Mouse (Mus musculus): Measurements from ENCODE around the gene Klra10. TPM values are rescaled to one million over a fixed set of nuclear protein-coding genes. Genes with fewer than 3 reads are reported as not detected.
"Not testable (repeated sequence)": the region's sequence is repeated elsewhere in the genome, so short reads cannot be mapped to it uniquely, and the experiment has no call there.

Klra10 gene
- polyA plus RNA-seq (2011; ENCODE audit: insufficient read length, low read depth, missing spikeins): not detected in 2 replicates

DNA sequence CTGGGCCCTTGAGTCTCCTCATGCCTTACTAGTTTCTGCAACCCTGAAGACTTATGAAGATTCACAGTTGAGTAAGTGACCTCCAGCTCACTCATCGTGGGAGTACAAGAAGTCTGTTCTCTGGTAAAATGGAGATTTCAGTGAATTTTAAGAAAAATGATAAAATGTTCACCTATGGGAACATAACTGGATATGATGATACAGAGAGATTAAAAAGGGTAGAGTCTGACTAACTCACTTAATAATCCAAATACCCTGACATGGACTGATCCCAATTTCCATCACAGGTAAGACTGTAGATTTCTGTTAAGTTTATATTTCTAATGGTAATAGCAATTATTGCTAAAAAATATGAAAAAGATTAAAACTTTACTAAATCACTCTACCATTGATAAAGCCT is at the start of gene Klra10:
Gene Klra10, minus strand, starts transcription at position 101 of the 400 bp plus-strand sequence.
- H3K4me3 ChIP-seq (ENCODE audit: insufficient read depth, low read length); H3K4me1 ChIP-seq (ENCODE audit: control insufficient read depth, insufficient read depth, low read length); H3K27ac ChIP-seq (ENCODE audit: insufficient read depth, low read length): not testable (repeated sequence)

DNA sequence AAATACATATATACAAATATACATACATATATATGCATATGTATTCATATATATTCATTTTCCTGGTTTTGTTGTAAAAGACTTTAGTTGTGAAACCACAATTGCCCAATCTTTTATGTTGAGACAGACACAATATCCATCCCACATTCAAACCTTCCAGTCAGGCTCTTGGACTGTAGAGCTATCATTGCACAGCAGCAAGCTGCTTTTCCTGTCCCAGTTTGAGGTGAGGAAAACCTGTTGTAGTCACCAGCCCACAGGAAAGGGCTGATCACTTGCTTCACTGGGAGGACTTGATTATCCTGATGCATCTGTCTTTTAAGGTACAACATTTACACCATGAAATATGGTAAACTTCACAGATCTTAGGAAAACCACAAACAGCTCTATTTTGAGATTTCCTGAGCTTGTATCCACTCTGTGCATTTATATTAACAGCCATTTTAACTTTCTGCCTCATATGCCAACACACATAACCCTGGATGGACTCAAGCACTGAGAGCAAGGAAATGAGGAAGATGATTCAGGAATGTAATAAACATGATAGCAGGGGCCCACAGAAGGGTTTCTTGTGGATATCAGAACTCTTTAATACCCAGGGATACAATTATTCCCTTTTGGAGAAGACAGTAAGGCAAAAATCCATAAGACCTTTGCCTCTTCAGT is 6.4 kb upstream of the Klra10 start:
- Histone ChIP-seq H3K4me1 (ENCODE audit: control insufficient read depth, insufficient read depth, low read length) (no peaks in the 10 kb centered on the region), H3K4me3 (ENCODE audit: insufficient read depth, low read length) (no peak overlapping the region), H3K27ac (ENCODE audit: insufficient read depth, low read length) (no peak overlapping the region)
- TF ChIP-seq POLR2A (IDR thresholded peaks at IDR 0.05; ENCODE audit: low read depth, low read length) (no peak), CTCF (IDR thresholded peaks at IDR 0.05; ENCODE audit: borderline replicate concordance, insufficient read depth, low read length) (no peak)

- Histone ChIP-seq H3K4me1 (ENCODE audit: control insufficient read depth, insufficient read depth, low read length) (no peaks in the 10 kb centered on the region), H3K4me3 (ENCODE audit: insufficient read depth, low read length) (no peak overlapping the region), H3K27ac (ENCODE audit: insufficient read depth, low read length) (no peak overlapping the region)
- TF ChIP-seq CTCF (IDR thresholded peaks at IDR 0.05; ENCODE audit: borderline replicate concordance, insufficient read depth, low read length) (no peak), POLR2A (IDR thresholded peaks at IDR 0.05; ENCODE audit: low read depth, low read length) (no peak)
Observed at GRCm38 (mm10) chr6:130255326-130255725, 26.4 kb downstream of the Klra10 start.

DNA sequence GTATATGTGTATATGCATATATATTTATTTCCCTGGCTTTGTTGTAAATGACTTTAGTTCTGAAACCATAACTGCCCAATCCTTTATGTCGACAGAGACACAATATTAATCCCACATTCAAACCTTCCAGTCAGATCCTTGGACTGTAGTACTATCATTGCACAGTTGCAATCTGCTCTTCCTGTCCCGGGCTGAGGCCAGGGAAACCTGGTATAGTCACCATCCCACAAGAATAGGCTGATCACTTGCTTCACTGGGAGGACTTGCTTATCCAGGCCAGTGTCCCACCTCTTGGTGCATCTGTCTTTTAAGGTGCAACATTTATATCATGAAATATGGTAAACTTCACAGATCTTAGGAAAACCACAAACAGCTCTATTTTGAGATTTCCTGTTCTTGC is 44.2 kb downstream of the Klra10 start:
- Histone ChIP-seq H3K27ac (ENCODE audit: insufficient read depth, low read length) (no peak overlapping the region), H3K4me3 (ENCODE audit: insufficient read depth, low read length) (no peak overlapping the region), H3K4me1 (ENCODE audit: control insufficient read depth, insufficient read depth, low read length) (no peaks in the 10 kb centered on the region)
- no peak for TF ChIP-seq CTCF (IDR thresholded peaks at IDR 0.05; ENCODE audit: borderline replicate concordance, insufficient read depth, low read length)
- TF ChIP-seq POLR2A (IDR thresholded peaks at IDR 0.05; ENCODE audit: low read depth, low read length): no peak

DNA sequence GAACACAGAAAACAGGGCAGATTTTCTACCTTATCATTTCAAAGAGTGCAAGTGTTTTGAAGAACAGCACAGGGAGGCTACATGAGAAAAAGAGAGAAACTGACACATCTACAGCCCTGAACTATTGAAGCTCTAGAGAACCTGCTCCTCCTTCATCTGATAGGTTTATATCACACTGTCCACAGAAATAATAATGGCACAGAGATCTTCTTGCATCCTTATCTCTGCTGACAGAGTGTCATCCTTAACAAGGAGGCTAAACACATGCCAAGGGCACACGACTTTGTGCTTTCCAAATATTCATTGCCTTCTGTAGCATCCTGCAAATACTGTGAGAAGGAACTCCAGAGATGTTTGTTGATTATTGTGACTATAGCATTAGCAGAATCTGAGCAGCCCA is 45.1 kb downstream of the Klra10 start:
- Histone ChIP-seq H3K27ac (ENCODE audit: insufficient read depth, low read length) (no peak overlapping the region), H3K4me3 (ENCODE audit: insufficient read depth, low read length) (no peak overlapping the region), H3K4me1 (ENCODE audit: control insufficient read depth, insufficient read depth, low read length) (no peaks in the 10 kb centered on the region)
- TF ChIP-seq CTCF (IDR thresholded peaks at IDR 0.05; ENCODE audit: borderline replicate concordance, insufficient read depth, low read length): no peak
- no peak for TF ChIP-seq POLR2A (IDR thresholded peaks at IDR 0.05; ENCODE audit: low read depth, low read length)

DNA sequence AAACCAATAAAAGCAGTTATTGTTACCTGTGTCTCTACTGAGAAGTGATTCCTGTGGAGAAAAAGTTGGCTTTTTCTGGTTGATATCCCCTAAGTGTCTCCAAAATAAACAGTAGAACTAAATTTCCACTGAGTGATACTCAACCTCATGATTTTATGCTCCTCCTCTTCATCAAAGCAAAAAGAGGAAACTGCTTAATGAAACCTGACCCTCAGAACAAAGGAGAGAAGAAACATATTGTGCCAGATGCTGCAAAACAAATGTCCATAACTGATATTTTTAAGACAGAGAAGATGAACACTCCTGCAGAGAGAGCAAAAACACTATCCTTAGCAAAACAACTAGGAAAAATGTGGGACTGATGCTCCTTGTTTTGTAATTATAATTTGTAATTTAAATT is 48.5 kb downstream of the Klra10 start, which contains the start of gene Klra7:
Gene Klra7, minus strand, starts transcription at position 101 of the 400 bp plus-strand sequence.
- Histone ChIP-seq H3K4me1 (ENCODE audit: control insufficient read depth, insufficient read depth, low read length) (no peaks in the 10 kb centered on the region), H3K27ac (ENCODE audit: insufficient read depth, low read length) (no peak within 1 kb of the TSS), H3K4me3 (ENCODE audit: insufficient read depth, low read length) (no peak within 1 kb of the TSS)
- TF ChIP-seq POLR2A (IDR thresholded peaks at IDR 0.05; ENCODE audit: low read depth, low read length) (no peak), CTCF (IDR thresholded peaks at IDR 0.05; ENCODE audit: borderline replicate concordance, insufficient read depth, low read length) (no peak)

Other genes starting within 250 kb of the Klra10 start
- gene Klra4, start 214.7 kb downstream of the Klra10 start, polyA plus RNA-seq (2011; ENCODE audit: insufficient read length, low read depth, missing spikeins): 0.42 and 2.4 TPM in 2 replicates
- gene Klra8, start 152.0 kb downstream of the Klra10 start, polyA plus RNA-seq (2011; ENCODE audit: insufficient read length, low read depth, missing spikeins): not detected in 2 replicates
- not detected in 2 replicates for gene Klra9, start 88.8 kb downstream of the Klra10 start, polyA plus RNA-seq (2011; ENCODE audit: insufficient read length, low read depth, missing spikeins)
- not detected in 2 replicates for gene Klra7, start 48.6 kb downstream of the Klra10 start, polyA plus RNA-seq (2011; ENCODE audit: insufficient read length, low read depth, missing spikeins)
- not detected in 2 replicates for gene Klra3, start 55.6 kb upstream of the Klra10 start, polyA plus RNA-seq (2011; ENCODE audit: insufficient read length, low read depth, missing spikeins)
- gene Klra1, start 104.9 kb upstream of the Klra10 start, polyA plus RNA-seq (2011; ENCODE audit: insufficient read length, low read depth, missing spikeins): not detected in 2 replicates

Measured in embryonic fibroblast, embryonic 13.5 days (primary cell).